Mouse (Mus musculus) spleen, postnatal 10 days (tissue): ENCODE measurements around the gene Myo6.

ENCODE experiments used
- DNase-seq, 2 experiments: peaks; one replicate each; pipeline ENCODE4 v3.0.0; 2021 to 2022; ENCODE audit warnings: low spot score in 2 of 2

Gene Myo6

GRCm38 (mm10) chr9:80164611-80165474 lies at the start of gene Myo6:
TSS of gene Myo6 (plus strand) at chr9:80165031.
- peak; percentile 78 to 91 for DNase-seq

- DNase-seq: no peak
Observed at GRCm38 (mm10) chr9:80145992-80146587, 18.7 kb upstream of the Myo6 start.

- DNase-seq: no peak
Observed at GRCm38 (mm10) chr9:80149594-80149993, 15.2 kb upstream of the Myo6 start.

- DNase-seq: no peak
Observed at GRCm38 (mm10) chr9:80155277-80155676, 9.6 kb upstream of the Myo6 start.

- no peak for DNase-seq
Observed at GRCm38 (mm10) chr9:80156780-80157179, 8.1 kb upstream of the Myo6 start.

- DNase-seq: no peak
Observed at GRCm38 (mm10) chr9:80157840-80158465, 6.9 kb upstream of the Myo6 start.

GRCm38 (mm10) chr9:80158937-80159336 lies 5.9 kb upstream of the Myo6 start:
- no peak for DNase-seq

- no peak for DNase-seq
Observed at GRCm38 (mm10) chr9:80161451-80161850, 3.4 kb upstream of the Myo6 start.

- DNase-seq: no peak
Observed at GRCm38 (mm10) chr9:80163126-80163723, 1.6 kb upstream of the Myo6 start.

GRCm38 (mm10) chr9:80164191-80164590 lies 640 bp upstream of the Myo6 start:
- peak in 1 of 2 experiments; percentile 14 for DNase-seq

GRCm38 (mm10) chr9:80165690-80166089 lies 859 bp downstream of the Myo6 start:
- DNase-seq: no peak

- no peak for DNase-seq
Observed at GRCm38 (mm10) chr9:80166425-80166824, 1.6 kb downstream of the Myo6 start.

- no peak for DNase-seq
Observed at GRCm38 (mm10) chr9:80167089-80167488, 2.3 kb downstream of the Myo6 start.

- no peak for DNase-seq
Observed at GRCm38 (mm10) chr9:80169551-80169950, 4.7 kb downstream of the Myo6 start.

- no peak for DNase-seq
Observed at GRCm38 (mm10) chr9:80171241-80171640, 6.4 kb downstream of the Myo6 start.

- no peak for DNase-seq
Observed at GRCm38 (mm10) chr9:80172396-80173222, 7.8 kb downstream of the Myo6 start.

- DNase-seq: no peak
Observed at GRCm38 (mm10) chr9:80173629-80174028, 8.8 kb downstream of the Myo6 start.

- DNase-seq: no peak
Observed at GRCm38 (mm10) chr9:80176696-80177478, 12.1 kb downstream of the Myo6 start.

- no peak for DNase-seq
Observed at GRCm38 (mm10) chr9:80178670-80179069, 13.8 kb downstream of the Myo6 start.

- DNase-seq: no peak
Observed at GRCm38 (mm10) chr9:80179688-80180087, 14.9 kb downstream of the Myo6 start.

GRCm38 (mm10) chr9:80180771-80181170 lies 15.9 kb downstream of the Myo6 start:
- DNase-seq: no peak
